Mouse (Mus musculus) erythroblast, embryonic 14.5 days (primary cell): ENCODE measurements around the gene Nudt5.
"Not testable (repeated sequence)": the region's sequence is repeated elsewhere in the genome, so short reads cannot be mapped to it uniquely, and the experiment has no call there.

Experiments used
- GATA1 ChIP-seq: IDR thresholded peaks from 2 replicates; pipeline ENCODE4 v1.6.1; 2012; ENCODE audit warnings: low read length, inconsistent platforms, mixed read lengths
- TAL1 ChIP-seq: IDR thresholded peaks from 3 replicates; pipeline ENCODE4 v1.6.1; 2012; ENCODE audit warnings: low read length, inconsistent platforms, mixed read lengths

DNA sequence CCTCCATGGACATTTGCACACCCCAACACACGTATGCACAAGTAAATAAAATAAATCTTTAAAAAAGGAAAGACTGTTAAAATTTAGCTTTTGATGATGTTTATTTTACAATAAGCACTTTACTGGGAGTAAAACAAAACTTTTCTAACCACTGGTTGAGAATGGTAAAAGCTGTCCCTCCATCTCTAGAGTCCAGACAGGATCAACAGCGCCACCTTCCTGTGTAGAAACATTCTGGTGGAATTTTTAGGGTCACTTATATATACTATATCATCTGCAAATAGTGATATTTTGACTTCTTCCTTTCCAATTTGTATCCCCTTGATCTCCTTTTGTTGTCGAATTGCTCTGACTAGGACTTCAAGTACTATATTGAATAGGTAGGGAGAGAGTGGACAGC is 38.6 kb upstream of the Nudt5 start:
- TF ChIP-seq GATA1, TAL1: not testable (repeated sequence)
